Mouse (Mus musculus): ENCODE results near the gene Gimd1. TPM values are rescaled to one million over a fixed set of nuclear protein-coding genes. Genes with fewer than 3 reads are reported as not detected.

The Gimd1 gene
- 0.11 TPM in 1 of 2 replicates, not detected in the other for polyA plus RNA-seq (2015; fragmentation: Nextera tagmentation; extraction: Ambion mirVana)

- Histone ChIP-seq H3K4me3 (replicated peaks) (no peak within 1 kb of the TSS), H3K4me1 (no peaks in the 10 kb centered on the region), H3K4me2 (no peak within 1 kb of the TSS), H3K9me3 (replicated peaks) (no peaks in the 10 kb centered on the region), H3K27ac (replicated peaks) (no peak within 1 kb of the TSS), H3K36me3 (no peaks in the 10 kb centered on the region), H3K27me3 (replicated peaks) (no peaks in the 10 kb centered on the region), H3K9ac (replicated peaks) (no peak within 1 kb of the TSS)
- WGBS = 94% methylated on average over 11 of the region's 11 CpGs
- ATAC-seq (ENCODE audit: low FRiP score) = no peak
Observed at GRCm38 (mm10) chr3:132629601-132630239, at the start of gene Gimd1. TSS of gene Gimd1 (plus strand) at chr3:132629820.

GRCm38 (mm10) chr3:132581198-132581597 lies 48.4 kb upstream of the Gimd1 start:
- no peak for ATAC-seq (ENCODE audit: low FRiP score)
- no peak overlapping the region for H3K9ac ChIP-seq (replicated peaks)
- H3K27me3 ChIP-seq (replicated peaks) = no peaks in the 10 kb centered on the region
- H3K4me2 ChIP-seq = no peak overlapping the region
- H3K36me3 ChIP-seq = no peaks in the 10 kb centered on the region
- H3K4me1 ChIP-seq = no peaks in the 10 kb centered on the region
- 85% methylated on average over 3 of the region's 3 CpGs for WGBS
- no peak overlapping the region for H3K4me3 ChIP-seq (replicated peaks)
- H3K27ac ChIP-seq (replicated peaks) = no peak overlapping the region
- no peaks in the 10 kb centered on the region for H3K9me3 ChIP-seq (replicated peaks)

- Histone ChIP-seq H3K4me2 (no peak overlapping the region), H3K27ac (replicated peaks) (no peak overlapping the region), H3K27me3 (replicated peaks) (no peaks in the 10 kb centered on the region), H3K36me3 (no peaks in the 10 kb centered on the region), H3K4me3 (replicated peaks) (no peak overlapping the region), H3K9me3 (replicated peaks) (no peaks in the 10 kb centered on the region), H3K4me1 (no peaks in the 10 kb centered on the region), H3K9ac (replicated peaks) (no peak overlapping the region)
- no peak for ATAC-seq (ENCODE audit: low FRiP score)
- WGBS = 47% methylated on average over 4 of the region's 4 CpGs
Observed at GRCm38 (mm10) chr3:132582339-132582738, 47.3 kb upstream of the Gimd1 start.

GRCm38 (mm10) chr3:132585122-132585972 lies 44.3 kb upstream of the Gimd1 start:
- no peaks in the 10 kb centered on the region for H3K4me1 ChIP-seq
- H3K27ac ChIP-seq (replicated peaks) = no peak overlapping the region
- no peak overlapping the region for H3K4me2 ChIP-seq
- no peaks in the 10 kb centered on the region for H3K9me3 ChIP-seq (replicated peaks)
- H3K27me3 ChIP-seq (replicated peaks) = no peaks in the 10 kb centered on the region
- no peak overlapping the region for H3K4me3 ChIP-seq (replicated peaks)
- no peaks in the 10 kb centered on the region for H3K36me3 ChIP-seq
- 32% methylated on average over 8 of the region's 8 CpGs for WGBS
- no peak overlapping the region for H3K9ac ChIP-seq (replicated peaks)
- peak; percentile 81 for ATAC-seq (ENCODE audit: low FRiP score)

- Histone ChIP-seq H3K9me3 (replicated peaks) (no peaks in the 10 kb centered on the region), H3K27ac (replicated peaks) (no peak overlapping the region), H3K4me3 (replicated peaks) (no peak overlapping the region), H3K4me1 (no peaks in the 10 kb centered on the region), H3K27me3 (replicated peaks) (no peaks in the 10 kb centered on the region), H3K4me2 (no peak overlapping the region), H3K36me3 (no peaks in the 10 kb centered on the region), H3K9ac (replicated peaks) (no peak overlapping the region)
- ATAC-seq (ENCODE audit: low FRiP score) = no peak
- WGBS = 77% methylated on average over 1 of the region's 1 CpGs
Observed at GRCm38 (mm10) chr3:132588146-132588545, 41.5 kb upstream of the Gimd1 start.

- Histone ChIP-seq H3K27me3 (replicated peaks) (no peaks in the 10 kb centered on the region), H3K36me3 (no peaks in the 10 kb centered on the region), H3K9me3 (replicated peaks) (no peaks in the 10 kb centered on the region), H3K4me1 (no peaks in the 10 kb centered on the region), H3K4me2 (no peak overlapping the region), H3K9ac (replicated peaks) (no peak overlapping the region), H3K4me3 (replicated peaks) (no peak overlapping the region), H3K27ac (replicated peaks) (no peak overlapping the region)
- 71% methylated on average over 3 of the region's 3 CpGs for WGBS
- no peak for ATAC-seq (ENCODE audit: low FRiP score)
Observed at GRCm38 (mm10) chr3:132590010-132590409, 39.6 kb upstream of the Gimd1 start.

- H3K4me1 ChIP-seq = no peaks in the 10 kb centered on the region
- no peak overlapping the region for H3K4me2 ChIP-seq
- no peak overlapping the region for H3K9ac ChIP-seq (replicated peaks)
- no peaks in the 10 kb centered on the region for H3K36me3 ChIP-seq
- no peak overlapping the region for H3K4me3 ChIP-seq (replicated peaks)
- 66% methylated on average over 1 of the region's 1 CpGs for WGBS
- H3K27me3 ChIP-seq (replicated peaks) = no peaks in the 10 kb centered on the region
- ATAC-seq (ENCODE audit: low FRiP score) = no peak
- no peaks in the 10 kb centered on the region for H3K9me3 ChIP-seq (replicated peaks)
- no peak overlapping the region for H3K27ac ChIP-seq (replicated peaks)
Observed at GRCm38 (mm10) chr3:132590604-132591003, 39.0 kb upstream of the Gimd1 start.

GRCm38 (mm10) chr3:132628741-132629140 lies 879 bp upstream of the Gimd1 start:
- Histone ChIP-seq H3K36me3 (no peaks in the 10 kb centered on the region), H3K27me3 (replicated peaks) (no peaks in the 10 kb centered on the region), H3K4me3 (replicated peaks) (no peak overlapping the region), H3K27ac (replicated peaks) (no peak overlapping the region), H3K4me1 (no peaks in the 10 kb centered on the region), H3K9me3 (replicated peaks) (no peaks in the 10 kb centered on the region), H3K4me2 (no peak overlapping the region), H3K9ac (replicated peaks) (no peak overlapping the region)
- ATAC-seq (ENCODE audit: low FRiP score) = no peak
- WGBS = 59% methylated on average over 8 of the region's 8 CpGs

GRCm38 (mm10) chr3:132633261-132633660 lies 3.6 kb downstream of the Gimd1 start:
- WGBS = 67% methylated on average over 2 of the region's 2 CpGs
- no peaks in the 10 kb centered on the region for H3K4me1 ChIP-seq
- ATAC-seq (ENCODE audit: low FRiP score) = no peak
- no peak overlapping the region for H3K4me2 ChIP-seq
- H3K9me3 ChIP-seq (replicated peaks) = no peaks in the 10 kb centered on the region
- H3K9ac ChIP-seq (replicated peaks) = no peak overlapping the region
- H3K4me3 ChIP-seq (replicated peaks) = no peak overlapping the region
- H3K27me3 ChIP-seq (replicated peaks) = no peaks in the 10 kb centered on the region
- H3K36me3 ChIP-seq = no peaks in the 10 kb centered on the region
- H3K27ac ChIP-seq (replicated peaks) = no peak overlapping the region

GRCm38 (mm10) chr3:132637080-132637479 lies 7.5 kb downstream of the Gimd1 start:
- Histone ChIP-seq H3K4me1 (no peaks in the 10 kb centered on the region), H3K9ac (replicated peaks) (no peak overlapping the region), H3K27me3 (replicated peaks) (no peaks in the 10 kb centered on the region), H3K9me3 (replicated peaks) (no peaks in the 10 kb centered on the region), H3K27ac (replicated peaks) (no peak overlapping the region), H3K4me2 (no peak overlapping the region), H3K36me3 (no peaks in the 10 kb centered on the region), H3K4me3 (replicated peaks) (no peak overlapping the region)
- WGBS = 97% methylated on average over 3 of the region's 3 CpGs
- ATAC-seq (ENCODE audit: low FRiP score) = no peak

GRCm38 (mm10) chr3:132644071-132644470 lies 14.5 kb downstream of the Gimd1 start:
- Histone ChIP-seq H3K36me3 (no peaks in the 10 kb centered on the region), H3K4me2 (no peak overlapping the region), H3K9me3 (replicated peaks) (no peaks in the 10 kb centered on the region), H3K9ac (replicated peaks) (no peak overlapping the region), H3K4me1 (no peaks in the 10 kb centered on the region), H3K4me3 (replicated peaks) (no peak overlapping the region), H3K27ac (replicated peaks) (no peak overlapping the region), H3K27me3 (replicated peaks) (no peaks in the 10 kb centered on the region)
- ATAC-seq (ENCODE audit: low FRiP score) = no peak
- 85% methylated on average over 4 of the region's 4 CpGs for WGBS

GRCm38 (mm10) chr3:132646814-132647213 lies 17.2 kb downstream of the Gimd1 start:
- H3K4me2 ChIP-seq = no peak overlapping the region
- H3K9me3 ChIP-seq (replicated peaks) = no peaks in the 10 kb centered on the region
- ATAC-seq (ENCODE audit: low FRiP score) = no peak
- no peak overlapping the region for H3K9ac ChIP-seq (replicated peaks)
- no peak overlapping the region for H3K4me3 ChIP-seq (replicated peaks)
- no peaks in the 10 kb centered on the region for H3K27me3 ChIP-seq (replicated peaks)
- 58% methylated on average over 1 of the region's 1 CpGs for WGBS
- H3K27ac ChIP-seq (replicated peaks) = no peak overlapping the region
- no peaks in the 10 kb centered on the region for H3K4me1 ChIP-seq
- H3K36me3 ChIP-seq = no peaks in the 10 kb centered on the region
